Mouse (Mus musculus) left cerebral cortex, postnatal 10 days (tissue): ENCODE data around the gene Fhdc1. TPM values are rescaled to one million over a fixed set of nuclear protein-coding genes. Genes with fewer than 3 reads are reported as not detected.

ENCODE experiments used
- DNase-seq, 2 experiments: peaks; one replicate each; pipeline ENCODE4 v3.0.0; 2021 to 2022; ENCODE audit warnings: low spot score in 2 of 2, mixed read lengths in 1 of 2; ENCODE audit errors: extremely low spot score in 1 of 2
- intact Hi-C: fragments of 180-260 bp; cut with DNase I; formaldehyde crosslinking; loops from one replicate; pipeline ENCODE4 v1.15.1; 2025
- total RNA-seq, 2 experiments: library from RNA; stranded (reverse); gene quantifications; 2 replicates each; pipeline ENCODE4 v1.2.3; 2021

Gene Fhdc1
- total RNA-seq, 2 experiments from 2014 or later: 2.2 to 2.3 TPM

DNA sequence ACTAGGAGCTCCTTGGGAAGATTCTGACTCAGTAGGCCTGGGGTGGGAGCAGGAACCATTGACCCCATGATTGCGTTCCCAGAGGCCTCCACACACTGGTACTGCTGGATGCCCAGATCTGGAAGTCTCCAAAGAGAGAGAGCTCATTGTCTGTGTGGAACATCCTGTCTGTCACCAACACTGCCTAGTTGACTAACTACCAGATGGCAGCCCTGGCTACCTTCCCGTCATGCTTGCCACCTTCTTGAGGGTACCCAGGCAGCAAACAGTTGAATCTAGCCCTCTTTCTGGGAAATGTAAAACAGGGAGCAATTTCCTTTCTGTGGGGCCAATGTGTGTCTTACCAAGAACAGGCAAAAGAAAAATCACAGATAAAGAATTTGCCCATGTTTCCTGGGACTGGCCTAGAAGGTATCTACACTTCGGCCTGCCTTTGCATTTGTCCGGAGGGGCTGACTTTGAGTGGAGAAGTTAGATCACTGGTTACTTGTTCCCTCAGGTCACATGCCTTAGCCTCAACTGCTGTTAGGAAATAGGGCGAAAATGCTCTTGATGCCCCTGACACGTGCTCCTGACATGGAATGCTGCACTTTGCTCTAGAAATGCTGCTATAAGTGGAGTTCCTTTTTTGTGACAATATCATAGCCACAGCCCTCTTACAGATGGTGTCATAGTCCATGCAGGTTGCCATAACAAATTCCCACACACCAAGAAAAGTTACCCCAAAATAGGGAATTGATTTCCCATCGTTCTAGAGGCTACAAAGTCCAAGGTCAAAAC, 40.6 kb downstream of the Fhdc1 start:
- intact Hi-C loops: no loop called here
- DNase-seq: peak in 1 of 2 experiments; percentile 33

DNA sequence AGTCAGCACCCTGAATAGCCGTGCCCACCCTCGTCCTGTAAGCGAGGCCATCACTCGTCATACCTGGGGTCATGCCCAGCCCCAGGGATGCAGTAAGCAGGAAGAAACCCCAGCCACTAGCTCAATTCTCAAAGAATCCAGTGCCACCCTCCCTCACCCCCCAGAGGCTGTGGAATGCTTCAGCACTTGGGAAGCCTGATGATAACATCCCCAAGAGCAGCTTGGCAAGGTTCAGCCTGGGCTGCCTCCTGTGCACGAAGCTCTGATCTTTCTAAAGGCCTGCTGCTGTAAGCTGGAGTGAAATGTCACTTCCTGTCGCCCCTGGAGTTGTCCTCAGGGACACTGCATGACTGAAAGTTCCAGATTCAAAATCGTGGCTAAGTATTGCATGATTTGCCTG, 41.4 kb downstream of the Fhdc1 start:
- intact Hi-C loops: no loop called here
- no peak for DNase-seq

- peak; percentile 40 to 62 for DNase-seq
- intact Hi-C loops: no loop called here
Measured at GRCm38 (mm10) chr3:84438118-84438517, 42.1 kb downstream of the Fhdc1 start.

DNA sequence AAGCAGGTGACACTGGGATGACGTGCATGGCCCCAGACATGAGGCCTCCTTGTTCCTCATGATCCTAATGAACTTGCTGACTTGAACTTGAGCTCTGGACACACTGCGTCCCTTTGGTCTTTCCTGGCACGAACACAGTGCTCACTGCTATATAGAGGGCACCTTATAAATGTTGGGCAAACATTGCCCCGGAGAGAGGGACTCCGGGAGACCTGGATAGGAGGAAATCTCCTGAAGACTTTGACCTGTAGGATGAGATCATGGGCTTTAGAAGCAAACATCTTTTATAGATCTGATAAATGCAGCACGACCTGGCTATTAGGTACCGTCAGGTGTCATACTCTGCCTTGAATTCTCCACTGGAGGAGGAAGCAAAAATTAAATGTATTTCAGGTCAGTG, 43.3 kb downstream of the Fhdc1 start:
- intact Hi-C loops: no loop called here

GRCm38 (mm10) chr3:84435288-84436043, 44.8 kb downstream of the Fhdc1 start:
- peak in 1 of 2 experiments; percentile 84 for DNase-seq
- intact Hi-C loops: no loop called here

More for the DNA sequence above, 43.3 kb downstream of the Fhdc1 start:
- DNase-seq: no peak

DNA sequence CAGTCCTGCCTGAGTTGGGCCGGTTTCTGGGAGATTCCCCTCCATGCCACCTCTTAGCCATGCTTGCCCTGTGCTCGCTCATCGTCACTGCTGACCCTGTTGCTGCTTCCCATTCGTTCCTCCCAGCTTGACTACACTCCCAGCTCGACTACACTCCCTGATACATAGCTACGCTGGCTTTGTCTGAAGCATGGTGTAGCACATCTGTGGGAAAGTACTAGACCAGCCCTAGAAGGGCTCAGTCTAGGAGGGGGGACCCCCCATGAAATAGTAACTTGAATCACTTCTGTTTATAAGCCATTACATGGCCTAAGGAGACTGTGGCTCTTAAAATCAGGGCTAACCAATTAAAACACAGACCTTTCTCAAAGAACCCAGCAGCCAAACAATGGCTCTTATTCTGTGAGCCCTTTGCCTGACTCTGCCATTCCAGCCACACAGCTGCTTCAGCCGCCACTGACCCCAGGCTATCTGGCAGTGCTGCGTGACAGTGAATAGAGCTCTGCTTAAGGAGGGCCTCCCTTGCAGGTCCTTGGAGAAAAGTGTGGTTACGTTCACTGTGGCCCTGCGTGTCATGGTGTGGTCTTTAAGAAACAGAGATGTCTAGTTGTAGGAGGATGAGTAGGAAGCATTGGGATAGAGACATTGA, 47.3 kb downstream of the Fhdc1 start:
- intact Hi-C loops: no loop called here
- no peak for DNase-seq

DNA sequence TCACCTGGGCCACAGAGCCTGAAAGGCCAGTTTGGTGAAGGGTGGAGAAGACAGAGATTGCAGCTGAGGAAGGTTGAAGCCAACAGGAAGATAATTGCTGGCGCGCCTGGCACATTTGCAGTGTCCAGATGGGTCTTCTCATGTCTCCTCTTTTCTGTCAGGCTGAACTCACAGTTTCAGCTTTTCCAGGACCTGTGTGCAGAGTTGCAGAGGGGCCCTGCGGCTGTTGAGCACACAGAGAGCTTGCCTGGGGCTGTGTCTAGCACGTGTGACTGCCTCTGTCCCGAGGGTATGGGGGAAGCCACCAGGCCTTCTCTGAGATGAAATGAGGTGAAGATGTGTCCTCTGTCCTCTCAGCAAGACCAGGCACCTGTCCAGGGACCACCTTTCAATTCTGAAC, 49.0 kb downstream of the Fhdc1 start:
- intact Hi-C loops: no loop called here
- no peak for DNase-seq

DNA sequence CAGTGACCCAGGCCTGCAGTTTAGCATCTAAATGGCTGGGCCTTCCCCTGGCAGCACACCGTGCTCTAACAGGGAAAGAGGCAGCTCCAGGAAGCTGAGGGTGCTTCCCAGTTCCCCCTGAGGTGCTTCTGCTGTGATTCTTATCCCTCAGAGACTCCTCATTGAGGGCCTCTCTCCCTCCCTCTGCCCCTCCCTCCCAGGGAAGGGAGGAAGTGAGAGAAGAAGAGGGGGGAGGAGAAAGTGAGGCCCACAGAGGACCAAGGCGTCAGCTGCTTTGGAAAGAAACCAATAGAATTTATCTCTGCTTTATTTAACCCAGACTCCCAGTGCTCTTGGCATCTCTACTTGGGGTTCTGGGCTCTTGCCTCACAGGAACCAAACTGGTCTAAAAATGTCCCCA, 50.1 kb downstream of the Fhdc1 start:
- no peak for DNase-seq
- intact Hi-C loops: no loop called here

DNA sequence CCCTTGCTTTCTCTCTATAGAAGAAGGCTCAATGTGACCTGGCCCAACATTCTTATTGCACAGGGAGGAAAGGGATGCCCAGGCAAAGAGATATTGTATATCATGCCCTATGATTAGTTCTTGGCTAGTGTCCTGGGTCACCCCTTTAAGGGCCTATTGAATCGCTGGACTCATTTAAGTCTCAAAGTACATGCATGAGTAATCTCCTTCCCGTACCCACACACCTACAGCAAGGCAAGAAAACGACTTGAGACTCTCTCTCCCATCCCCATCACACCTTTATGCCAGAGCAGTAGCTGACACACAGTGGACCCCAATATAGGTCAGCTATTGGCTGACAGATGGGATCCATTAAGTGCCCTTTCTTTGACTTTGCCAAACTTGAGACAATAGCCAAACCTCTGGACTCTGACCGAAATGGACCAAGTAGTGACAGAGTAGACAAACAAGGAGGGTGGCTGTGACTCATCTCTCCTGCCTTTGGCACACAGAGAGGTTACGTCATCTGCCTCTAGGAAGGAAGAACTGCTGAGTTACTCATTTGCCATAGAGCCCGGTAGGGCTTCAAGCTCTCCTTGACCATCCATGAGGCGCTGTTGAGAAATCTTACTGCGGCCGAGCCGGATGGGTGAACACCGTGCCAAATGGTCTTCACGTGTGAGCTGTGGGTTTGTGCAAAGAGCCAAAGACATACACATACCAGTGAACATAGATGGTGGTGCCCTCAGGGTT, 51.1 kb downstream of the Fhdc1 start:
- intact Hi-C loops: no loop called here
- no peak for DNase-seq

DNA sequence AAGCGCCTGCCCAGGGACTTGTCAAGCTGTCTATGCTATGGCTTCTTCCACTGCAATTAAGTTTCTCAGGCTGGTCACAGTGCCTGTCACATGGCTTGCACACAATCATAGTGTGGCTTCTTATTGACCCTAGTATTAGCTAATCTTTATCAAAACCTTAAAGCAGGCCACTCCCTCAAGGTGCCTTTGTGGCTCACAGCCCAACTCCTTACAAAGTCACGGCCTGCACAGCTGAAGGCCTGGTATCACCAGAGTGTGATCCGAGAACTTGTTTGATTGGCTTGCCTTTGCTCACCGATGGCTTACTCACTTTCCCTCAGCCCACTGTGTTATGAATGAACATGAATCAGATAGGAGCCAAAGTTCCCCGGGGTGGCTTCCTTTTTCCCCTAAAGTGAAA, 52.5 kb downstream of the Fhdc1 start:
- intact Hi-C loops: no loop called here
- no peak for DNase-seq

GRCm38 (mm10) chr3:84422340-84422739, 57.9 kb downstream of the Fhdc1 start:
- DNase-seq: no peak
- intact Hi-C loops: no loop called here

- intact Hi-C loops: no loop called here
- no peak for DNase-seq
Measured at GRCm38 (mm10) chr3:84413868-84414267, 66.4 kb downstream of the Fhdc1 start.

DNA sequence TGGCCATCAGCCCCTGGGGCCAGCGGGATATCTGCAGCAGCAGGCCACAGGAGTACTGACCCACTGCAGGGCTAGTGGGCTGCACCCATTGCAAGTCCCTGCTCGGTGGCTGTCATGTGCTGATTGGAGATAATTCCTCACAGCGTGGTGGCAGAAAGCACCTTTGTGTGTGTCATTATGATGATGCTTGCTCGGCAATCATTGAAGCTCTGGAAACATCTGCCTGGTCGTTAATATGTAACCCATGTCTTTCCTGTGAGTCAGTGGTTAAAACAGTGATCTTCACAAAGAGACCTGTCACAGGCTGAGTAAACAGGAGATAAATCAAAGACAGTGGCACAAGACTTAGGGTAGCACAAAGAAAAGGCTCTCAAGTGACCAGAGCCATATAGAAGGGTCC, 67.3 kb downstream of the Fhdc1 start:
- intact Hi-C loops: no loop called here
- no peak for DNase-seq

DNA sequence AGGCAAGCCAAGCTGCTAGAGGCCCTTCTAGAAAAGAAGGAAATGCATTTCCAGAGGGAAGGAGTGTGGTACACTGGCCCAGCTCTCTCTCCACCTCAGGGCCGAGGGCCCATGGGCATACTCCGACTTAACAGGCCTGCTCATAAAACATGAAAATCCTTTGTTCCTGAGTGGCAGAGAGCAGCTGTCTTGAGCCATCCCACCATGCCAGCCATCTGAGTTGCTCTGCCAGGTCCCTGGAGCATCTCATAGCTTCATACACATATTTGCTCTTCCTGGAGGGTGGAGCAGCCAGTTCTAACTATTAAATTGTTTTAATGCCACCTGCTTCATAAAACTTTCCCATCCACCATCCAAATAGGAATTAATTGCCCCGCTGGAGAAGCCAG, 70.8 kb downstream of the Fhdc1 start:
- intact Hi-C loops: no loop called here
- DNase-seq: no peak

DNA sequence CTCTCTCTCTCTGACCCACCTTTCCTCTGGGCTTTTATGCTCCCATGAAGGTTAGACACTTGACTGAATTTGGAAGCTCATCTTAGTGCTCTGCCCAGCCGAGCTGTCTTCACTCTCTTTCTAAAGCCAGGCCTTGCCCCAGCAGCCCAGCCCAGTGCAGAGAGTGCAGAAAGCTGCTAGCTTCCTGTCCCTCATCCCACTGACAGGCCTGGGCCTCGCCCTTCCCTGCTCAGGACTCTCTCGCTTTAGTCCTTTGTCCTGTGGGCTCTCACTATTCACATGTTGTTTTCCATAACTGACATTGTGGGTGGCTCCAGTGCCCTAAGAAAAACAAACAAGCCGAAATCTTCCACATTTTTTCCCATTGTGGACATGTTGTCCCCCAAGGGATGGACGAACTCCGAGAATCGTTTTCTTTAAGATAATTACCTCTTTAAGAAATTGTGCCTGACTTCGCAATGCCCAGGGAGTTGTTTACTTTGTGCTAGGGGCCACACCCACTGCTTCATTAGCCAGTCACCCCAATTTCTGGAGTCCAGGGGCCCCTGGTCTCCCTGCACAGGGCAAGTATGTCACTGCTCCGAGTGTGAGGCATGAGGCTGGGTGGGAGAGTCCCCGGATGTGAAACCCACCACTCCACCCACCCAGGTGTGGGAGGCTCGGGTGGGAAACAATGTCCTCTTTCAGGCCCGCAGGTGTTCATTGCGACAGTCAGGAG, 71.3 kb downstream of the Fhdc1 start:
- DNase-seq: no peak
- intact Hi-C loops: no loop called here

DNA sequence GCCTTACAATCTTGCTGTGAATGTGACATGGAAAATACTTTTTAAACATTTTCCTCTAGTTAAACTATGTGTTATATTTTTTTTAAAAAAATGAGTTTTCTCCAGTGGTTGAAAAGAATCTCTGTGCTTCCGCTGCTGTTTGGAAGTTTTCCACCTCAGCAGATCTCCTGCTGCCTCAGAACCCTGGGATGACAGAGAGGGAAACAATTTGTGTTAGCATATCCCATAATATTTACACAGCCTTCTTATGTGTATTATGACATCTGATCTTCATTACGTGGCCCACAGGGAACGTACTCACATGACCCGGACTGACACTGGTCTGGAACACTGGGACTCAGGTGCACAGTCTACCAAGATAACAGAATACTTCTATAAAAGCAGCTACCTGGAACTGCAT, 74.7 kb downstream of the Fhdc1 start:
- intact Hi-C loops: no loop called here
- no peak for DNase-seq

- intact Hi-C loops: no loop called here
- no peak for DNase-seq
Measured at GRCm38 (mm10) chr3:84403389-84403788, 76.8 kb downstream of the Fhdc1 start.

DNA sequence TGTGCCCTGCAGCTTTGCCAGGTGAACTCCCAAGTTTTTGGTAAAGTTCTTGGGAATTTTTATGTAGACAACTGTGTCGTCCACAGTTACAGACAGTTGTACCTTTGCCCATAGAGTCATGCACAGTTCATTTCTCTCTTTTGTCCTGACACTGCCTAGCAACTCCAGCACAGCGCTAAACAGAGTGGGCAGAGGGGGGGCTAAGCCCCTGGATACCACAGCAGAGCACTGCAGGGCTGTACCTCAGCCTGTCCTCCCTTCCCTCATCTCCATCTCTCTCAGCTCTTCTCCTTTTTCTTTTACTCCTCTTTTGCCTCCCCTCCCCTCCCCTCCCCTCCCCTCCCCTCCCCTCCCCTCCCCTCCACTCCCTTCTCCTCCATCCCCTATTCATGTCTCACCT, 77.5 kb downstream of the Fhdc1 start:
- intact Hi-C loops: no loop called here
- DNase-seq: no peak

- DNase-seq: no peak
- intact Hi-C loops: no loop called here
Measured at GRCm38 (mm10) chr3:84397976-84398375, 82.3 kb downstream of the Fhdc1 start.
